Mouse (Mus musculus) brain, embryonic 14.5 days (tissue): ENCODE measurements at regions not wholly inside any gene's neighbourhood (a gene's known extent, or its start where the extent isn't known, plus 50 kb on each side); places are given as distances from the start of the nearest gene placed in this dataset.

Experiments used
- CTCF ChIP-seq: fragments of 200-500 bp; IDR thresholded peaks from 2 replicates; pipeline ENCODE4 v1.5.1; 2012; ENCODE audit warnings: inconsistent platforms, mild to moderate bottlenecking, moderate library complexity, borderline replicate concordance; ENCODE audit not compliant: insufficient read depth, insufficient read length; ENCODE audit errors: extremely low read depth
- POLR2A ChIP-seq: fragments of 200-500 bp; IDR thresholded peaks from 2 replicates; pipeline ENCODE4 v1.6.1; 2012; ENCODE audit warnings: mild to moderate bottlenecking, inconsistent platforms, borderline replicate concordance; ENCODE audit not compliant: poor library complexity, insufficient read depth, insufficient read length, severe bottlenecking; ENCODE audit errors: extremely low read depth

DNA sequence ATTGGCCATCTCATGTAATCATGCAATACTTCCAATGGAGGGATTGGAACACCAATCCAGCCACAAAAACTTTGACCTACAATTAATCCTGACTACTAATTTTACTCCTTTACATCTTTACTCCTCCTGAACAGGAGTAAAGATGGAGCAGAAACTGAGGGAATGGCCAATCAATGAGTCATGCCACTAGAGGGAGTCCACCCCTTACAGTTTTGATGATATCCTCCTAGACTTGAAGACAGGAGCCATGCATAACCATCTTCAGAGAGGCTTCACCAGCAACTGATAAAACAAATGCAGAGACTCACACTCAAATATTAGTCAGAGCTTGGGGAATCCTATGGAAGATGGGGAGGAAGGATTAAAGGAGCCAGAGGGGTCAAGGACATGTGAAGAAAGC is 774.0 kb downstream of the Tbl1xr1 start:
- no peak for TF ChIP-seq CTCF
- no peak for TF ChIP-seq POLR2A
